Mouse (Mus musculus) bone marrow macrophage, adult 2 months (primary cell): ENCODE measurements around the gene Gm20388.

Experiments
- CTCF ChIP-seq: IDR thresholded peaks from 2 replicates; pipeline ENCODE4 v1.5.1; 2012; ENCODE audit warnings: low read depth, mild to moderate bottlenecking, low read length, moderate library complexity
- POLR2A ChIP-seq: IDR thresholded peaks from 2 replicates; pipeline ENCODE4 v1.6.1; 2012; ENCODE audit warnings: mild to moderate bottlenecking, low read depth, low read length, borderline replicate concordance

DNA sequence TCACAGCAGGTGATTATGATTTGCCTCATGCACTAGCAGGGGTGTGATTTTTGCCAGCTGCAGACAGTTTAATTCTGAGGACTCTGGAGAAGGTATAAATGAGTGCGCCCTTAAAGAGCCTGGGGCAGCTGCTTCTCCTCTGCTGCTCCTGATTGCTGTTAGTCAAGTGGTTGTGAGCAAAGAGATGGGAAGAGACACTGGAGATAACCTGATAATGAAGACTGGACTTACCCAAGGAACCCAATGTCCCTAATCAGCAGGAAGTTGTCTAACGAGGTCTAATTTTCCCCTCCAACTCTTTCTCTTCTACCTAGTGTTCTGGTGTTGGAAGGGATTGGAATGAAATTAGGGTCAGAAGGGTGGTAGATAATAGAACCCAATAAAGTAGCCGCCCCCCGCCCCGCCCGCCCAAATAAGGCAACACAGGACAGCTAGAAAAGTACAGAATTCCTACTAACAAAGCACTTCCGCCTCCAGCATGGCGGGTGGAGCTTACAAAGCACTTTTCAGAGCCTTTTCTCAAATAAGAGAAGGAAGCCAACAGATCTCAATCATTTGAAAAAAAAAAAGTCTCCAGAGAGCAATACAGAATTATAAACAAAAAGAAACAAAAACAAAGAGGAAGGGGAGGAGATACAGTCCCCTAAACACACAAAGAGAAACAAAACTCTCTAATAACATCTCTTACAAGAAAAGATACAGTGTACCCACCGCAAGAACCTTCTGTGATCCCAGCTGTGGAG is 3944.3 kb downstream of the Gm20388 start:
- TF ChIP-seq CTCF (no peak), POLR2A (no peak)
